18 mouse cellular contexts compared by ENCODE assay signal in genomic region chr17:33899642-33900041, GRCm38 (mm10). TPM values are rescaled to one million over a fixed set of nuclear protein-coding genes. Genes with fewer than 3 reads are reported as not detected.
DNase-seq lines count a peak whose midpoint lies in the region; ATAC-seq and TF ChIP-seq lines count a peak whose summit lies in the region.
"Had no signal": no experiment of that assay in that cellular context is flagged by ENCODE, and none has a peak within 500 bp of the region (broad histone marks: within the 10 kb centered on the region; RNA-seq: fewer than 3 reads in every experiment).

No protein-coding gene starts in this region.

- intact Hi-C loops in heart, postnatal 14 days (cut with DNase I), result no loop called here

- peaks cover 71% of the 10 kb centered on the region for H3K4me1 ChIP-seq in G1E (ENCODE audit: insufficient read depth, low read depth, low read length)
- H3K4me1 ChIP-seq: embryonic facial prominence, embryonic 12.5 days; lung, embryonic 15.5 days; neural tube, embryonic 13.5 days had no signal

- TF ChIP-seq CTCF in G1E (IDR thresholded peaks at IDR 0.05; ENCODE audit: low read depth, low read length), result no peak

- no peaks in the 10 kb centered on the region for H3K9me3 ChIP-seq in G1E (replicated peaks)
- H3K9me3 ChIP-seq: embryonic facial prominence, embryonic 12.5 days; forebrain, embryonic 10.5 days; lung, embryonic 15.5 days; neural tube, embryonic 13.5 days had no signal

- ATAC-seq in G1E (ENCODE audit: extremely low read depth, insufficient number of reproducible peaks, low FRiP score, poor library complexity, severe bottlenecking), result peak; percentile 61
- ATAC-seq in hematopoietic stem cell, adult 5-6 weeks (replicated peaks in 1 of 2; ENCODE audit: insufficient read depth in 1 of 2, low FRiP score in 2 of 2, low TSS enrichment in 1 of 2, low read depth in 1 of 2, poor library complexity in 2 of 2, severe bottlenecking in 2 of 2), result peak; percentile 32 to 39; a peak in 1 of 4 replicates
- peak; percentile 63 for ATAC-seq in megakaryocyte progenitor cell, adult 5-6 weeks (replicated peaks; ENCODE audit: poor library complexity)

- H3K4me3 ChIP-seq in G1E (ENCODE audit: low read depth, low read length), result no peak overlapping the region
- H3K4me3 ChIP-seq: embryonic facial prominence, embryonic 12.5 days; forebrain, embryonic 10.5 days; layer of hippocampus, adult 2 months; left cerebral cortex, adult 2 months; lung, embryonic 15.5 days; neural tube, embryonic 13.5 days had no signal

- H3K27me3 ChIP-seq in G1E (ENCODE audit: insufficient read depth, low read length), result no peaks in the 10 kb centered on the region
- H3K27me3 ChIP-seq: embryonic facial prominence, embryonic 12.5 days; lung, embryonic 15.5 days; neural tube, embryonic 13.5 days had no signal

- no peaks in the 10 kb centered on the region for H3K36me3 ChIP-seq in G1E (replicated peaks)
- H3K36me3 ChIP-seq: embryonic facial prominence, embryonic 12.5 days; forebrain, embryonic 10.5 days; lung, embryonic 15.5 days; neural tube, embryonic 13.5 days had no signal

- DNase-seq in heart, adult 11 months, result peak; percentile 55
- DNase-seq in heart, postnatal 14 days, result no peak
- DNase-seq in G1E (ENCODE audit: low spot score), result no peak
- no peak for DNase-seq in thymus, postnatal 36 days
- no peak for DNase-seq in MN1 (ENCODE audit: low spot score)
- DNase-seq in Muller cell, postnatal 12 days (ENCODE audit: inconsistent ontology term), result no peak
- DNase-seq: adrenal gland, postnatal 25 days; cerebellum, postnatal 25 days; kidney, adult 9 months had no signal

RNA-seq across cellular contexts. Expression of gene Platr17, which starts 5.3 kb away (rescaled TPM):
- total RNA-seq in heart, postnatal 14 days (2021), result not detected
- total RNA-seq in G1E (2014; fragmentation: Nextera tagmentation), result not detected in 2 replicates
- total RNA-seq in G1E (2017), result not detected in 2 replicates
- polyA plus RNA-seq in G1E (2012), result 0.13 TPM in 1 of 2 replicates, not detected in the other
- total RNA-seq in hematopoietic stem cell, adult 5-6 weeks (2017), result 3.3 and 4.4 TPM in 2 replicates
- total RNA-seq in megakaryocyte progenitor cell, adult 5-6 weeks (2015), result 0.17 and 0.37 TPM in 2 replicates
- total RNA-seq in megakaryocyte progenitor cell, adult 5-6 weeks (2017), result 0.29 and 1.4 TPM in 2 replicates
- total RNA-seq: adrenal gland, postnatal 25 days; left cerebral cortex, adult 2 months had no signal
- polyA plus RNA-seq: heart, postnatal 0 days had no signal

RNA-seq across cellular contexts. Expression of gene Kifc1, which starts 9.2 kb away (rescaled TPM):
- total RNA-seq in heart, postnatal 14 days (2021), result 1 to 10 TPM; 4.1 to 5.8 TPM
- total RNA-seq in G1E (2014; fragmentation: Nextera tagmentation) (16.2 and 58.2 TPM in 2 replicates), G1E (2017) (31.7 and 33.7 TPM in 2 replicates)
- 63.7 and 76.6 TPM in 2 replicates for polyA plus RNA-seq in G1E (2012)
- 24.7 and 37.6 TPM in 2 replicates for total RNA-seq in hematopoietic stem cell, adult 5-6 weeks (2017)
- total RNA-seq in megakaryocyte progenitor cell, adult 5-6 weeks (2015), result 6.6 and 10.8 TPM in 2 replicates
- total RNA-seq in megakaryocyte progenitor cell, adult 5-6 weeks (2017), result 28.6 and 30.3 TPM in 2 replicates

RNA-seq across cellular contexts. Expression of gene Daxx, which starts 9.6 kb away (rescaled TPM):
- total RNA-seq in heart, postnatal 14 days (2021), result 10 to 100 TPM; 11.3 to 13.7 TPM
- total RNA-seq in G1E (2014; fragmentation: Nextera tagmentation) (72.7 and 73.2 TPM in 2 replicates), G1E (2017) (33.0 and 46.3 TPM in 2 replicates)
- polyA plus RNA-seq in G1E (2012), result 58.8 and 67.4 TPM in 2 replicates
- total RNA-seq in hematopoietic stem cell, adult 5-6 weeks (2017), result 26.5 and 27.7 TPM in 2 replicates
- total RNA-seq in megakaryocyte progenitor cell, adult 5-6 weeks (2015), result 35.7 and 44.5 TPM in 2 replicates
- total RNA-seq in megakaryocyte progenitor cell, adult 5-6 weeks (2017), result 28.7 and 32.1 TPM in 2 replicates

RNA-seq across cellular contexts. Expression of gene Tapbp, which starts 16.1 kb away (rescaled TPM):
- 100 to 1,000 TPM in 1 of 2 experiments, 10 to 100 TPM in 1; 92.8 to 100 TPM for total RNA-seq in heart, postnatal 14 days (2021)
- total RNA-seq in G1E (2014; fragmentation: Nextera tagmentation) (34.0 and 43.0 TPM in 2 replicates), G1E (2017) (17.0 and 18.5 TPM in 2 replicates)
- 142 and 157 TPM in 2 replicates for polyA plus RNA-seq in G1E (2012)
- 71.1 and 79.8 TPM in 2 replicates for total RNA-seq in hematopoietic stem cell, adult 5-6 weeks (2017)
- total RNA-seq in megakaryocyte progenitor cell, adult 5-6 weeks (2015), result 51.0 and 56.8 TPM in 2 replicates
- 47.6 and 48.0 TPM in 2 replicates for total RNA-seq in megakaryocyte progenitor cell, adult 5-6 weeks (2017)

RNA-seq across cellular contexts. Expression of gene Zbtb22, which starts 16.1 kb away (rescaled TPM):
- total RNA-seq in heart, postnatal 14 days (2021), result 10 to 100 TPM; 16.8 to 20.3 TPM
- total RNA-seq in G1E (2014; fragmentation: Nextera tagmentation) (9.5 and 15.8 TPM in 2 replicates), G1E (2017) (19.7 and 22.2 TPM in 2 replicates)
- polyA plus RNA-seq in G1E (2012), result 41.9 and 42.1 TPM in 2 replicates
- total RNA-seq in hematopoietic stem cell, adult 5-6 weeks (2017), result 20.4 and 21.4 TPM in 2 replicates
- total RNA-seq in megakaryocyte progenitor cell, adult 5-6 weeks (2015), result 10.0 and 11.5 TPM in 2 replicates
- total RNA-seq in megakaryocyte progenitor cell, adult 5-6 weeks (2017), result 13.3 and 19.2 TPM in 2 replicates
